Mouse (Mus musculus): ENCODE measurements at regions not wholly inside any gene's neighbourhood (a gene's known extent, or its start where the extent isn't known, plus 50 kb on each side); places are given as distances from the start of the nearest gene placed in this dataset.
"Not testable (repeated sequence)": the region's sequence is repeated elsewhere in the genome, so short reads cannot be mapped to it uniquely, and the experiment has no call there.

GRCm38 (mm10) chr14:44926368-44927203, 61.4 kb upstream of the Ptger2 start:
- WGBS = 29% methylated on average over 3 of the region's 3 CpGs
- DNase-seq (ENCODE audit: low read depth, low spot score) = not testable (repeated sequence)

GRCm38 (mm10) chr14:44921786-44922185, 62.6 kb upstream of the Ptgdr start:
- not testable (repeated sequence) for DNase-seq (ENCODE audit: low read depth, low spot score)

- 85% methylated on average over 3 of the region's 3 CpGs for WGBS
- DNase-seq (ENCODE audit: low read depth, low spot score) = no peak
Observed at GRCm38 (mm10) chr14:44919389-44919788, 60.2 kb upstream of the Ptgdr start.

GRCm38 (mm10) chr14:44915627-44916026, 56.5 kb upstream of the Ptgdr start:
- WGBS = 88% methylated on average over 2 of the region's 2 CpGs
- DNase-seq (ENCODE audit: low read depth, low spot score) = no peak

- DNase-seq (ENCODE audit: low read depth, low spot score) = peak; percentile 40
Observed at GRCm38 (mm10) chr14:44912740-44913139, 53.6 kb upstream of the Ptgdr start.

Data from large intestine, adult 2 months (tissue).